Mouse (Mus musculus) liver, embryonic 13.5 days (tissue): ENCODE results near the gene Mitd1. TPM values are rescaled to one million over a fixed set of nuclear protein-coding genes. Genes with fewer than 3 reads are reported as not detected.

Experiments used
- ATAC-seq: fragments of 200-750 bp; cut with Nextera tagmentation; 2 replicates; pipeline ENCODE4 v1.8.0; 2017; ENCODE audit warnings: low read depth, mild to moderate bottlenecking, moderate number of reproducible peaks, moderate library complexity
- DNase-seq: peaks from one replicate; pipeline ENCODE4 v3.0.0; 2022
- H3K27ac ChIP-seq: fragments of 300-500 bp; sonication (generic); 2 replicates; pipeline ENCODE4 v1.5.1; 2015; ENCODE audit warnings: moderate library complexity, mild to moderate bottlenecking, inconsistent platforms
- H3K27me3 ChIP-seq: fragments of 300-500 bp; sonication (generic); 2 replicates; pipeline ENCODE4 v1.6.1; 2015; ENCODE audit warnings: mild to moderate bottlenecking, inconsistent platforms
- H3K36me3 ChIP-seq: fragments of 300-500 bp; sonication (generic); 2 replicates; pipeline ENCODE4 v1.6.1; 2015; ENCODE audit warnings: mild to moderate bottlenecking, inconsistent platforms
- H3K4me1 ChIP-seq: fragments of 300-500 bp; sonication (generic); replicated peaks from 2 replicates; pipeline ENCODE4 v1.6.1; 2015; ENCODE audit warnings: inconsistent platforms
- H3K4me2 ChIP-seq: fragments of 300-500 bp; sonication (generic); 2 replicates; pipeline ENCODE4 v1.6.1; 2015; ENCODE audit warnings: inconsistent platforms, mild to moderate bottlenecking, moderate library complexity
- H3K4me3 ChIP-seq: fragments of 300-500 bp; sonication (generic); replicated peaks from 2 replicates; pipeline ENCODE4 v1.5.1; 2015; ENCODE audit warnings: mild to moderate bottlenecking, inconsistent platforms
- H3K9ac ChIP-seq: fragments of 300-500 bp; sonication (generic); 2 replicates; pipeline ENCODE4 v1.6.1; 2015; ENCODE audit warnings: mild to moderate bottlenecking, inconsistent platforms
- H3K9me3 ChIP-seq: fragments of 300-500 bp; sonication (generic); replicated peaks from 2 replicates; pipeline ENCODE4 v1.6.1; 2016; ENCODE audit warnings: inconsistent platforms
- WGBS: fragments of 180-500 bp; shearing (Covaris S2); methylation state at CpG from one replicate; pipeline ENCODE4 v1.1.7; 2015; ENCODE audit not compliant: insufficient replicate concordance; 5-methylcytosine and 5-hydroxymethylcytosine counted together
- polyA plus RNA-seq: library from polyadenylated mRNA; unstranded; fragments of >200 nt; fragmentation: Nextera tagmentation; extraction: Ambion mirVana; gene quantifications from 2 replicates; pipeline ENCODE4 v1.2.1, GENCODE M21; 2015

The Mitd1 gene
- polyA plus RNA-seq, 1 experiment from 2014 or later, result 16.0 TPM

DNA sequence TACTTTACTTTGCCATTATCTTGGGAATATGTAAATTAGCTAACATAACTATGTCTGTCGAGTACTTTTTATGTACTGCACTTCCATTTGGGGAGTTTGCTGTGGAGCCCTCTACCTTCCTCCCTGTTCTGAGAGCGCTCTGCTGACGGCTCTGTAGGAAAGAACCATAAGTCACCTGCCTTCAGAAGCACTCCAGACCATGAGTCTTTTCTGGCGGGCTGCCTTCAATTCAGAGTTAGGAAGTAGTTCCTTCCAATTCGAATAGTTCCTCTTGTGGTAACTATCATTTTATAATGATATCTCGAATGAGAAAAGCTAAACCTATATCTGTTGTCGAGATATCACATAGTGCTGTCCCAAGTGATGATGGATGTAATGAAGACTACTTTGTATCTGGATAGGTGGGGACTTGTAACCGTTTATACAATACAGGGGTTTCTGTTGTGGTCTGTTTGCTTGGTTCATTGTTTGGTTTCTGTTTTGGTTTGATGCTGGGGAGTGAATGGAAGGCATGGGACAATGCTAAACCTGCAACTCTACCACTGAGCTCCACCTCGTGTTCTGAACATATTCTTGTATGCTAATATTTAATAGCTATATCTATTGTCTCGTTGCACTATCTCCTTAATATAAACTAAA, 22.4 kb downstream of the Mitd1 start:
- H3K4me3 ChIP-seq, result no peak overlapping the region
- no peaks in the 10 kb centered on the region for H3K36me3 ChIP-seq
- no peak overlapping the region for H3K4me2 ChIP-seq
- 56% methylated on average over 10 of the region's 10 CpGs for WGBS
- no peak overlapping the region for H3K9ac ChIP-seq
- H3K9me3 ChIP-seq, result no peaks in the 10 kb centered on the region
- no peak for ATAC-seq
- DNase-seq, result no peak
- H3K4me1 ChIP-seq, result peaks cover 50% of the 10 kb centered on the region
- H3K27me3 ChIP-seq, result no peaks in the 10 kb centered on the region
- no peak overlapping the region for H3K27ac ChIP-seq

DNA sequence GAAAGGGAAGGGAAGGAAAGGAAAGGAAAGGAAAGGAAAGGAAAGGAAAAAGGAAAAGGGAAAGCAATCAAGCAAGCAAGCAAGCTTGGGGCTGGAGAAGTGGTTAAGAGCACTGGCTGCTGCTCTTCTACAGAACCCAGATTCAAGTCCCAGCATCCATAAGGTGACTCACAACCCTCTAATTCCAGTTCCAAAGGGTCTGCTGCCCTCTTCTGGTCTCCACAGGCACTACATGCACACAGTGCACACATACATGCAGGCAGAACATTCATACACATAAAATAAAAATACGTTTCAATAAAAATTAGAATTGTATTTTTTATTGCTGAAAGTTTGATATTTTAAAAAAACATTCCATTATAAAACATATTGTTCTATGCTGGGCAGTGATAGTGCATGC, 23.2 kb downstream of the Mitd1 start:
- H3K4me3 ChIP-seq, result no peak overlapping the region
- H3K9me3 ChIP-seq, result no peaks in the 10 kb centered on the region
- no peak overlapping the region for H3K27ac ChIP-seq
- H3K36me3 ChIP-seq, result no peaks in the 10 kb centered on the region
- H3K9ac ChIP-seq, result no peak overlapping the region
- DNase-seq, result peak; percentile 58
- 68% methylated on average over 1 of the region's 1 CpGs for WGBS
- peaks cover 44% of the 10 kb centered on the region for H3K4me1 ChIP-seq
- no peak for ATAC-seq
- no peak overlapping the region for H3K4me2 ChIP-seq
- no peaks in the 10 kb centered on the region for H3K27me3 ChIP-seq

DNA sequence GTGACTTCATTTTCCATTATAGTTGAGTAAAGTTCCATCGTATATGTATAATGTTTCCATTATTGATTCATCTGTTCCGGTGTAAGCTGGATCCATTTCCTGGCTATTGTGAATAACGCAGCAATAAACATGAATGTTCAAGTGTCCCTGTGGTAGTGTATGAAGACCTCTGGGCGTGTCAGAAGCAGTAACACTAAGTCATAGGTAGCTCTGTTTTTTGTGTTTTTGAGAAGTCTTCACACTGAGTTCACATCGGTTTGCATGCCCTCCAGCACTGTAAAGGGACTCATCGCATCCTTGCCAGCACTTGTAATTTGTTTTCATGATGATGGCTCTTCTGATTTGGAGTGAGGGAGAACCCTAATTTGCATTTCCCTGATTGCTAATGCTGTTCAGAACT, 23.9 kb downstream of the Mitd1 start, which contains the start of gene Tsga10:
Gene Tsga10, minus strand, starts transcription at position 144 of the 400 bp plus-strand sequence.
- DNase-seq (no peak), ATAC-seq (no peak)
- Histone ChIP-seq H3K4me2 (peak within 1 kb of the TSS; percentile 92), H3K9me3 (no peaks in the 10 kb centered on the region), H3K4me3 (peak within 1 kb of the TSS; percentile 69), H3K27ac (peak within 1 kb of the TSS; percentile 87), H3K4me1 (peaks cover 38% of the 10 kb centered on the region), H3K27me3 (no peaks in the 10 kb centered on the region), H3K36me3 (no peaks in the 10 kb centered on the region), H3K9ac (peak within 1 kb of the TSS; percentile 81)
- whole genome bisulfite sequencing, result 78% methylated on average over 6 of the region's 6 CpGs

DNA sequence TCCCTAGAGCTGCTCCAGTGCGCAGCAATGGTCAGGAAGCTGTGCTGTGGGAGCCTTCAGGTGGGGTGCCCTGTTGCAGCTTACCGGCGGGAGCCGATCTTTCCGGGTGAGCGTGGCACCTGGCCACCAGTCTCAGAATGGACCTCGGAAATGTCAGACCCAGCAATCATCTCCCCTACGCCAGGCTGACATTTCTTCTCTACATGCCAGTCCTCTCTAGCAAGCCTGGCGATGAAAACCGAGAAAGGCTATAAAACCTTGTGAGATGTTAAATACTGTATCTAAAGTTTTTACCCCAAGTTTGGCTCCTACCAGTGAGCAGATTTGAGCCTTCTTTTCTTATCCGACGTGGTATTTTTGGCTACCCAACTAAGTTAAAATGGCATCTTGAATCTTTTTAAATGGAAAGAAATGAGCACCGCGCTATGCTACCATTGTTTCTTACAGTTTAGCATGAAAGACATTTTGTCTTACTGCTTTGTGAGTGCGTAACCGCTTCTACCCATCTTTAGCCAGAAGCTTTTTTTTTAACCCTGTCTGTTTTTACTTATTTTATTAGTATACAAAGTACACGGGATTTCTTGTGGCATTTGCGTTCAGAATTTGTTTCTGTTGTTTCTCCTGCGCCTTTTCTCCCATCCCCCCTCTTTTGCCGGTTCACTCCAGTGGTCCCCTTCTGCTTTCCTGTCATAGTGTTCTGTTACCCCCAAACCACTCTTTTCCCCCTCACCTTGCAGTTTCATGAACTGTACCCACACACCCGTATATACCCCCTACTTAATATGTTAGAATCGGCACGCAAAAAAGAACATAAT, 24.6 kb downstream of the Mitd1 start:
- Histone ChIP-seq H3K4me2 (peak overlapping the region; percentile 92), H3K36me3 (no peaks in the 10 kb centered on the region), H3K4me3 (peak overlapping the region; percentile 69), H3K9me3 (no peaks in the 10 kb centered on the region), H3K9ac (peak overlapping the region; percentile 81), H3K27ac (peak overlapping the region; percentile 87), H3K4me1 (peaks cover 38% of the 10 kb centered on the region), H3K27me3 (no peaks in the 10 kb centered on the region)
- DNase-seq (no peak), ATAC-seq (no peak)
- 10% methylated on average over 23 of the region's 23 CpGs for WGBS

DNA sequence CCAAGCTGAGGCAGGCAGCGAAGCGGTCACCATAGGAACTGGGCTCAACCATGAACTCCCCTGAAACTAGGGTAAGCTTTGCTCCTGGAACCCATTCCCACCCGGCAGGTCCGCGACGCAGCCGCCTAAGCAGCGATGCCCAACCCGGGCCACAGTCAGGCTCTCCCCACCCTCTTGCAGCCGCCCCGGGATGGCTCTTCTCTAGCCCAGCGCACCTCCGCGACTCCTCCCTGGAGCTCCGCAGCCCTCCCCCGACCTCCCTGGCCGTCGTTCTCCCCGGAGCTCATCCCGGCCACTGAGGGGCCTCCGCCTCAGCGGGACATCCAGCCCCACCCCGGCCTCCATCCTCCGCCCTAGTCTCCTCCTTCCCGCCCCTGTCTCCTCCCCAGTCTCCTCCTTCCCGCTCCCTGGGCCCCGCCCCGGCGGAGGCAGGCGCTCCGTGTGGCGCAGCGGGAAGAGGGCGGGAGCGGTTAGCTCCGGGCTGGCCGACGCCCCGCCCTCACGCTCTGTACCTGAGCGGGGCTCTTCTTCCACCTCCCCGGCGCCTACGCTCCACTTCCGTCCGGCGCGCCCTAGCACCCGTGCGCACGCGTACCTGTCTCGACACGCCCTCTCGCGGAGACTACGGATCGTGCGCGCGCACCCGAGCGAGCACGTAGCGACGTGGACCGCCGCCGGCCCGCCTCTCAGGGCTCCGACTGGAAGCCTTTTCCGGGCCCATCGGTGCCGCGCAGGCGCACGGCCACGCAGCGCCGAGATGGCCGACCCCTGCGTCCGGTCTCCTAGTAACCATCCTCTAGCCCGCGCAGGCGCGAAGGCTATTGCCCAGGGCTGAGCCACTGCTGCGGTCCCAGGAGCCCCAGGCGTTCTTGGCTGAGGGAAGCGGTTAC, 25.5 kb downstream of the Mitd1 start:
- H3K4me3 ChIP-seq, result peak overlapping the region; percentile 69
- WGBS, result under 1% methylated on average over 89 of the region's 90 CpGs
- peak overlapping the region; percentile 87 for H3K27ac ChIP-seq
- ATAC-seq, result peak; percentile 96
- peak overlapping the region; percentile 92 for H3K4me2 ChIP-seq
- no peaks in the 10 kb centered on the region for H3K36me3 ChIP-seq
- peak overlapping the region; percentile 81 for H3K9ac ChIP-seq
- peak; percentile 99 for DNase-seq
- peaks cover 31% of the 10 kb centered on the region for H3K4me1 ChIP-seq
- H3K27me3 ChIP-seq, result no peaks in the 10 kb centered on the region
- no peaks in the 10 kb centered on the region for H3K9me3 ChIP-seq

DNA sequence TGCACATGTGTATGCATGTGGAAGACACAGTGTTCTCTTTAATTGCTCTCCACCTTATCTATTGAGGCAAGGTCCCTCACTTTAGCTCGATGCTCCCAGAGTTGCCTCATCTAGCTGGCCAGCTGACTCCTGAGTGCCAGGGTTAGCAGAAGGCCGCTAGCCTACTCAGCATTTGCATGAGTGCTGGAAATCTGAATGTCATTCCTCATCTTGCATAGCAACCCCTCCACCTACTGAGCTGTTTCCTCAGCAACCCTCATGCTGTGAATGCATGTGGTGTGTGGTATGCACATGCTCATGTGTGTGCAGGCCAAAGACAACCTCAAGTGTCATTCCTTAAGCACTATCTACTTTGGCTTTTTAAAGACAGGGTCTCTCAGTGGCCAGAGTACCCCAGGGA, 39.5 kb downstream of the Mitd1 start:
- WGBS, result 35% methylated on average over 2 of the region's 2 CpGs
- no peak overlapping the region for H3K4me3 ChIP-seq
- H3K36me3 ChIP-seq, result no peaks in the 10 kb centered on the region
- H3K9me3 ChIP-seq, result no peaks in the 10 kb centered on the region
- no peak overlapping the region for H3K9ac ChIP-seq
- H3K4me1 ChIP-seq, result no peaks in the 10 kb centered on the region
- no peak for DNase-seq
- no peak overlapping the region for H3K4me2 ChIP-seq
- no peak for ATAC-seq
- H3K27ac ChIP-seq, result no peak overlapping the region
- no peaks in the 10 kb centered on the region for H3K27me3 ChIP-seq

DNA sequence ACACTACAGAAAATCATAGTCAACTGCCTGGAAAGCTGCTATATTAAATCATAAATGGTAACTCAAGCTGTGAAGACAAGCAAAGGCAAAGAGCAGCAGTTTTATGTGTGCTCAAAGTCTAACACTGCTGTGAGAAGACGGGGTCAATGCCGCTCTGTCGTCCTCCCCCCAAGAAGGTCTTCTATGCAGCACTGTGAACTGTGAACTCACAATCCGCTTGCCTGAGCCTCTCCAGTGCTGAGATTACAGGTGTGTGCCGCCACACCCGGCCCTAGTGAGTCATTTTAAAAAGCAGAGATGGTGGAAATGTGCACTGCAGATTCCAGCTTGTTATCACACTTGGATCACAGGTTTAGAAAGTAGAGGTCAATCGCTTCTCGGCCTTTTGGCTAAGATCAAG, 43.3 kb downstream of the Mitd1 start:
- Histone ChIP-seq H3K9me3 (no peaks in the 10 kb centered on the region), H3K4me2 (no peak overlapping the region), H3K27me3 (no peaks in the 10 kb centered on the region), H3K36me3 (no peaks in the 10 kb centered on the region), H3K4me1 (no peaks in the 10 kb centered on the region), H3K27ac (no peak overlapping the region), H3K4me3 (no peak overlapping the region), H3K9ac (no peak overlapping the region)
- DNase-seq, result no peak
- ATAC-seq, result no peak
- 73% methylated on average over 8 of the region's 8 CpGs for WGBS

DNA sequence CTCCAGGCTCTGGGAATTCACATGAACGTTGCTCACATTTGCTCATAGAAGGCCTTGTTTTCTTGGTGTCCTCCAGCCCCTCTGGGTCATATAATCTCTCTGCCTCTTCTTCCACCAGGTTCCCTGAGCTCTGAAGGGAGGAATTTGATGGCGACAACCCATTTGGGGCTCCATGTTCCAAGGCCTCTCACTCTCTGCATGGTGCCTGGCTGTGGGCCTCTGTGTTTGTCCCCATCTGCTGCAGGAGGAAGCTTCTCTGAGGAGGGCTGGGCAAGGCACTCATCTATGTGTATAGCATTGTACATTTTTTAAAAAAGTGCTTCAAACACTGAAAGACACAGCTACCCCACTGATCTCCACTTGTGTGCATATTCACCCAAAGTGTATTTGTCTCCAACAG, 58.5 kb downstream of the Mitd1 start:
- 65% methylated on average over 2 of the region's 2 CpGs for WGBS
- Histone ChIP-seq H3K27me3 (no peaks in the 10 kb centered on the region), H3K36me3 (no peaks in the 10 kb centered on the region), H3K4me2 (no peak overlapping the region), H3K27ac (no peak overlapping the region), H3K9me3 (no peaks in the 10 kb centered on the region), H3K4me1 (no peaks in the 10 kb centered on the region), H3K4me3 (no peak overlapping the region), H3K9ac (no peak overlapping the region)
- DNase-seq, result no peak
- no peak for ATAC-seq

Other genes with a start within 250 kb of the Mitd1 start
- gene 2010300C02Rik, start 170.3 kb downstream of the Mitd1 start, polyA plus RNA-seq, result 0.09 and 0.13 TPM in 2 replicates
- 1.6 and 1.9 TPM in 2 replicates for gene Tsga10, start 24.0 kb downstream of the Mitd1 start, polyA plus RNA-seq
- 5.4 and 6.9 TPM in 2 replicates for gene Lipt1, start 18.7 kb downstream of the Mitd1 start, polyA plus RNA-seq
- 222 and 231 TPM in 2 replicates for gene Mrpl30, start 66 bp upstream of the Mitd1 start, polyA plus RNA-seq
- not detected in 2 replicates for gene Lyg2, start 26.1 kb upstream of the Mitd1 start, polyA plus RNA-seq
- gene Lyg1, start 67.3 kb upstream of the Mitd1 start, polyA plus RNA-seq, result not detected in 2 replicates
- 80.9 and 88.7 TPM in 2 replicates for gene Txndc9, start 107.5 kb upstream of the Mitd1 start, polyA plus RNA-seq
- gene Eif5b, start 107.6 kb upstream of the Mitd1 start, polyA plus RNA-seq, result 25.1 and 28.3 TPM in 2 replicates
- gene Rev1, start 239.4 kb upstream of the Mitd1 start, polyA plus RNA-seq, result 15.3 and 20.5 TPM in 2 replicates